8 mouse cellular contexts compared by ENCODE assay signal in the genomic region with DNA sequence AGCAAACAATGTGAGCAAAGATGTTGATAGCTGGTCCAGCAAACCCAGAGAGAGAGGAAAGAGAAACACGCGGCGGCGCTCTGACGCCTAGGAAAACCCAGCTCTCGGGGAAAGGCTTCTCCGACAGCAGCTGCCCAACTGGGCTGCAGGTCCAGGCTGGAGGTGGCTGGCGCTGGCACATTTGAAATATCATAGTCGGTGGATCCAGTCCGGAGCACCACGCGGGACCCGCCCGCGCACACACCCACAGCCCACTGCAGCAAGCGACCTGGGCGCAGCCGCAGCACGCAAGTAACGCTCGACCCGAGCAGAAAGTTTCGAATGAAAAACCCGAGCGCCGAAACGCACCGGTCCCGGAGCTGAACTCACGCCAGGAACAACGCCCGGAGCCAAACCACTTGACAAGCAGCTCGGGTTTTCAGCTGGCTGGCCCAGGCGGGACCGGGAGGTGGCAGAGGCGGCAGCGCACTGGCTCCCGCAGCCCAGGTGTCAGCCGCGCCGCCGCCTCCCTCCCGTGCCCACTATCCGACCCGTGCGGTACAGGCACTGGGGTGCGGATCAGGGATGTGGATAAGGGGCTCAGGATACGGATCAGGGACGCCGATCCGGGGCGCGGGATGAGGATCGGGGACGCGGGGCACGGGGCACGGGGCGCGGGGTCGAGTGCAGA. TPM values are rescaled to one million over a fixed set of nuclear protein-coding genes. Genes with fewer than 3 reads are reported as not detected.
A peak's percentile ranks its signal among the peaks of the same experiment; 100 is the strongest.
DNase-seq lines count a peak whose midpoint lies in the region; ATAC-seq and TF ChIP-seq lines count a peak whose summit lies in the region.

No protein-coding gene starts in this region.

- no peaks in the 10 kb centered on the region for H3K9me3 ChIP-seq in hindbrain, embryonic 14.5 days (ENCODE audit: control insufficient read depth, low read length)

- H3K9ac ChIP-seq in hindbrain, embryonic 14.5 days: peak overlapping the region; percentile 80

- H3K27me3 ChIP-seq in hindbrain, embryonic 14.5 days (ENCODE audit: control insufficient read depth, insufficient read depth, low read length): no peaks in the 10 kb centered on the region

- peak; percentile 30 for TF ChIP-seq CTCF in left cerebral cortex, adult 2 months (IDR thresholded peaks at IDR 0.05)

- peak overlapping the region; percentile 86 for H3K4me2 ChIP-seq in hindbrain, embryonic 14.5 days (replicated peaks)

- DNase-seq in NIH3T3 (ENCODE audit: low read depth): peak; percentile 84
- peak; percentile 84 to 85 for DNase-seq in cerebellum, postnatal 10 days
- peak; percentile 52 to 59 for DNase-seq in frontal cortex, postnatal 25 days (ENCODE audit: low spot score in 2 of 2)
- peak; percentile 67 for DNase-seq in hindbrain, embryonic 14.5 days (ENCODE audit: low spot score)
- peak; percentile 60 to 73 for DNase-seq in left cerebral cortex, adult 2 months (ENCODE audit: extremely low spot score in 1 of 2, low spot score in 2 of 2)
- peak; percentile 73 to 78 for DNase-seq in right cerebral cortex, adult 2 months (ENCODE audit: low spot score in 2 of 2)
- peak; percentile 65 for DNase-seq in urinary bladder, postnatal 14 days (ENCODE audit: low spot score)

- no peaks in the 10 kb centered on the region for H3K36me3 ChIP-seq in hindbrain, embryonic 14.5 days (replicated peaks; ENCODE audit: control insufficient read depth, insufficient read depth)

- intact Hi-C loops in left cerebral cortex, adult 2 months (cut with DNase I): loop anchor here (2.0 kb wide), 1 partner anchor 84 kb away; no protein-coding TSS in a partner anchor

- WGBS in hindbrain, embryonic 14.5 days: 1% methylated on average over 61 of the region's 61 CpGs

- peak overlapping the region; percentile 98 for H3K4me3 ChIP-seq in hindbrain, embryonic 14.5 days (replicated peaks; ENCODE audit: low read length)
- H3K4me3 ChIP-seq in left cerebral cortex, adult 2 months: peak overlapping the region; percentile 77

- H3K4me1 ChIP-seq in hindbrain, embryonic 14.5 days (replicated peaks; ENCODE audit: control insufficient read depth, insufficient read depth, low read length): peaks cover 7% of the 10 kb centered on the region; the same call in 1 of the 2 replicates

- ATAC-seq in hindbrain, embryonic 14.5 days (ENCODE audit: low FRiP score): peak; percentile 57
- peak; percentile 58 for ATAC-seq in megakaryocyte, adult 5-6 weeks (ENCODE audit: poor library complexity, severe bottlenecking)

- peak overlapping the region; percentile 80 for H3K27ac ChIP-seq in hindbrain, embryonic 14.5 days
- peak overlapping the region; percentile 92 for H3K27ac ChIP-seq in left cerebral cortex, adult 2 months

RNA-seq across cellular contexts. Expression of a gene that starts 9.5 kb away (rescaled TPM):
- 110 and 119 TPM in 2 replicates for polyA plus RNA-seq in hindbrain, embryonic 14.5 days (2014; fragmentation: Nextera tagmentation; extraction: Ambion mirVana)
- total RNA-seq in left cerebral cortex, adult 2 months (2021): 100 to 1,000 TPM; 179 to 201 TPM
- total RNA-seq in megakaryocyte, adult 5-6 weeks (2015): 42.0 and 46.9 TPM in 2 replicates
- 52.8 and 62.8 TPM in 2 replicates for total RNA-seq in megakaryocyte, adult 5-6 weeks (2017)

Comparison
In these comparisons a context has a peak if more than half of its experiments do, and no peak if none do; other contexts are left out.
1. Peak in every context shown above with its lines: DNase-seq, ATAC-seq, H3K4me3 ChIP-seq and H3K27ac ChIP-seq.